Mouse (Mus musculus) liver, adult 2 months (tissue): Measurements from ENCODE around the gene Rnf216. TPM values are rescaled to one million over a fixed set of nuclear protein-coding genes. Genes with fewer than 3 reads are reported as not detected.

Experiments used
- DNase-seq: peaks from one replicate; pipeline ENCODE4 v3.0.0-alpha.2; 2011; ENCODE audit warnings: low read depth, low spot score; ENCODE audit errors: extremely low read depth
- H3K27ac ChIP-seq: fragments of 200-500 bp; replicated peaks from 2 replicates; pipeline ENCODE4 v1.5.1; 2012; ENCODE audit warnings: low read depth, mild to moderate bottlenecking, control low read depth, inconsistent platforms, low read length; ENCODE audit not compliant: insufficient read depth
- H3K27me3 ChIP-seq: fragments of 200-500 bp; 2 replicates; pipeline ENCODE4 v1.6.1; 2012; ENCODE audit warnings: mild to moderate bottlenecking, moderate library complexity, low read length, inconsistent platforms; ENCODE audit not compliant: control insufficient read depth, insufficient read depth
- H3K36me3 ChIP-seq: fragments of 200-500 bp; 2 replicates; pipeline ENCODE4 v1.6.1; 2012; ENCODE audit warnings: low read length, inconsistent platforms; ENCODE audit not compliant: control insufficient read depth, insufficient read depth
- H3K4me1 ChIP-seq: fragments of 200-500 bp; 2 replicates; pipeline ENCODE4 v1.6.1; 2011; ENCODE audit warnings: low read length; ENCODE audit not compliant: control insufficient read depth, insufficient read depth
- H3K4me3 ChIP-seq: fragments of 200-500 bp; 2 replicates; pipeline ENCODE4 v1.5.1; 2011; ENCODE audit warnings: low read depth, mild to moderate bottlenecking, control low read depth, low read length, moderate library complexity; ENCODE audit not compliant: insufficient read depth
- H3K79me2 ChIP-seq: fragments of 200-500 bp; 2 replicates; pipeline ENCODE4 v1.6.1; 2012; ENCODE audit warnings: inconsistent platforms, mild to moderate bottlenecking, low read length, moderate library complexity; ENCODE audit not compliant: control insufficient read depth, insufficient read depth
- H3K9ac ChIP-seq: fragments of 200-500 bp; 2 replicates; pipeline ENCODE4 v1.6.1; 2012; ENCODE audit warnings: low read depth, mild to moderate bottlenecking, control low read depth, inconsistent platforms, low read length
- CTCF ChIP-seq: fragments of 200-500 bp; IDR thresholded peaks from 2 replicates; pipeline ENCODE4 v1.5.1; 2011; ENCODE audit warnings: low read depth, low read length, control low read depth
- POLR2A ChIP-seq: fragments of 200-500 bp; IDR thresholded peaks from 2 replicates; pipeline ENCODE4 v1.6.1; 2011; ENCODE audit warnings: low read length, control low read depth; ENCODE audit not compliant: insufficient read depth; ENCODE audit errors: extremely low read depth
- WGBS: fragments of 180-500 bp; shearing (Covaris S2); methylation state at CpG from one replicate; pipeline ENCODE4 v1.1.7; 2018; 5-methylcytosine and 5-hydroxymethylcytosine counted together
- polyA plus RNA-seq: library from polyadenylated mRNA; depleted of rRNA; stranded (reverse); fragments of >200 nt; gene quantifications from 2 replicates; pipeline ENCODE4 v1.2.3, GENCODE M21; 2012
- total RNA-seq: library from RNA; depleted of rRNA; stranded (reverse); fragments of >200 nt; gene quantifications from 2 replicates; pipeline ENCODE4 v1.2.3, GENCODE M21; 2014

The Rnf216 gene
- total and polyA plus RNA-seq, 2 experiments, result 11.5 to 12.1 TPM

- Histone ChIP-seq H3K36me3 (no peaks in the 10 kb centered on the region), H3K79me2 (no peaks in the 10 kb centered on the region), H3K4me1 (no peaks in the 10 kb centered on the region), H3K27me3 (no peaks in the 10 kb centered on the region), H3K27ac (no peak overlapping the region), H3K9ac (no peak overlapping the region), H3K4me3 (no peak overlapping the region)
- DNase-seq, result no peak
- TF ChIP-seq POLR2A, result no peak
- no peak for TF ChIP-seq CTCF
- 52% methylated on average over 1 of the region's 1 CpGs for WGBS
These were observed 9.9 kb upstream of the Rnf216 start for GRCm38 (mm10) chr5:143122673-143123072.

- Histone ChIP-seq H3K79me2 (no peaks in the 10 kb centered on the region), H3K27ac (no peak overlapping the region), H3K4me3 (no peak overlapping the region), H3K4me1 (no peaks in the 10 kb centered on the region), H3K27me3 (no peaks in the 10 kb centered on the region), H3K36me3 (no peaks in the 10 kb centered on the region), H3K9ac (no peak overlapping the region)
- DNase-seq, result no peak
- 86% methylated on average over 8 of the region's 8 CpGs for WGBS
- TF ChIP-seq POLR2A, result no peak
- TF ChIP-seq CTCF, result no peak
These were observed 9.3 kb upstream of the Rnf216 start for GRCm38 (mm10) chr5:143122125-143122524.

- Histone ChIP-seq H3K79me2 (peaks cover 43% of the 10 kb centered on the region), H3K4me3 (no peak overlapping the region), H3K27ac (no peak overlapping the region), H3K36me3 (no peaks in the 10 kb centered on the region), H3K27me3 (no peaks in the 10 kb centered on the region), H3K9ac (no peak overlapping the region), H3K4me1 (peaks cover 3% of the 10 kb centered on the region)
- no peak for DNase-seq
- TF ChIP-seq POLR2A, result no peak
- no peak for TF ChIP-seq CTCF
- WGBS, result 90% methylated on average over 3 of the region's 3 CpGs
These were observed 6.0 kb downstream of the Rnf216 start for GRCm38 (mm10) chr5:143106842-143107241.

GRCm38 (mm10) chr5:143103231-143103630 is 9.6 kb downstream of the Rnf216 start:
- no peaks in the 10 kb centered on the region for H3K27me3 ChIP-seq
- peaks cover 36% of the 10 kb centered on the region for H3K79me2 ChIP-seq
- no peak overlapping the region for H3K27ac ChIP-seq
- no peak overlapping the region for H3K9ac ChIP-seq
- TF ChIP-seq POLR2A (no peak), CTCF (no peak)
- H3K4me3 ChIP-seq, result no peak overlapping the region
- WGBS, result 85% methylated on average over 2 of the region's 2 CpGs
- H3K36me3 ChIP-seq, result no peaks in the 10 kb centered on the region
- DNase-seq, result no peak
- H3K4me1 ChIP-seq, result peaks cover 6% of the 10 kb centered on the region

GRCm38 (mm10) chr5:143101626-143102025 is 11.2 kb downstream of the Rnf216 start:
- TF ChIP-seq CTCF (no peak), POLR2A (no peak)
- Histone ChIP-seq H3K27me3 (no peaks in the 10 kb centered on the region), H3K36me3 (0 out of 2 replicates have a peak, but pooled peaks cover under 1% of the 10 kb centered on the region), H3K4me3 (no peak overlapping the region), H3K9ac (no peak overlapping the region), H3K27ac (no peak overlapping the region), H3K79me2 (peaks cover 24% of the 10 kb centered on the region; the same call in 1 of the 2 replicates), H3K4me1 (peaks cover 6% of the 10 kb centered on the region)
- 67% methylated on average over 1 of the region's 1 CpGs for WGBS
- DNase-seq, result no peak

- Histone ChIP-seq H3K27me3 (no peaks in the 10 kb centered on the region), H3K4me1 (no peaks in the 10 kb centered on the region), H3K36me3 (peaks cover 23% of the 10 kb centered on the region; the same call in 1 of the 2 replicates), H3K27ac (no peak overlapping the region), H3K4me3 (no peak overlapping the region), H3K9ac (no peak overlapping the region), H3K79me2 (peaks cover 3% of the 10 kb centered on the region; the same call in 1 of the 2 replicates)
- TF ChIP-seq CTCF (no peak), POLR2A (no peak)
- DNase-seq, result no peak
- WGBS, result 93% methylated on average over 7 of the region's 7 CpGs
These were observed 17.5 kb downstream of the Rnf216 start for GRCm38 (mm10) chr5:143095256-143095655.
